Mouse (Mus musculus): Measurements from ENCODE around the gene Ndufa6. TPM values are rescaled to one million over a fixed set of nuclear protein-coding genes. Genes with fewer than 3 reads are reported as not detected.

Gene Ndufa6
- total and polyA plus RNA-seq, 3 experiments = 235 to 417 TPM; not detected in 1

- DNase-seq (ENCODE audit: low read depth, low spot score) = no peak
- no peak overlapping the region for H3K9ac ChIP-seq (ENCODE audit: control insufficient read depth, low read depth, low read length, poor library complexity, severe bottlenecking)
- peaks cover 0 to 6% of the 10 kb centered on the region in 2 experiments; a peak in 3 of 4 replicates for H3K27me3 ChIP-seq (ENCODE audit: control insufficient read depth in 1 of 2, insufficient read depth in 2 of 2, low read length in 2 of 2)
- no peak overlapping the region for H3K27ac ChIP-seq (ENCODE audit: control insufficient read depth, low read depth, low read length)
- H3K4me3 ChIP-seq (ENCODE audit: control insufficient read depth in 1 of 2, insufficient read depth in 1 of 2, low read depth in 2 of 2, low read length in 2 of 2) = no peak overlapping the region
- no peaks in the 10 kb centered on the region for H3K9me3 ChIP-seq (replicated peaks; ENCODE audit: insufficient read depth, low read length)
- no peaks in the 10 kb centered on the region for H3K36me3 ChIP-seq (ENCODE audit: control insufficient read depth in 1 of 2, insufficient read depth in 2 of 2, low read length in 2 of 2)
- no peaks in the 10 kb centered on the region for H3K4me1 ChIP-seq (ENCODE audit: control insufficient read depth in 1 of 2, insufficient read depth in 2 of 2, low read length in 2 of 2)
- TF ChIP-seq SIN3A (IDR thresholded peaks at IDR 0.05; ENCODE audit: low read length) = no peak
- TF ChIP-seq HCFC1 (IDR thresholded peaks at IDR 0.05; ENCODE audit: low read depth, low read length) = no peak
- TF ChIP-seq KAT2A (conservative IDR thresholded peaks at IDR 0.05; ENCODE audit: low read depth, low read length) = no peak
- TF ChIP-seq MAX (IDR thresholded peaks at IDR 0.05; ENCODE audit: low read length) = no peak
- no peak for TF ChIP-seq USF1 (IDR thresholded peaks at IDR 0.05; ENCODE audit: low read depth, low read length)
- no peak for TF ChIP-seq USF2 (IDR thresholded peaks at IDR 0.05; ENCODE audit: borderline replicate concordance in 1 of 2, insufficient read depth in 1 of 2, low read depth in 1 of 2, low read length in 2 of 2)
- TF ChIP-seq UBTF (IDR thresholded peaks at IDR 0.05; ENCODE audit: borderline replicate concordance, insufficient read depth, low read depth, low read length) = no peak
- no peak for TF ChIP-seq RAD21 (IDR thresholded peaks at IDR 0.05; ENCODE audit: low read depth, low read length)
- TF ChIP-seq BHLHE40 (IDR thresholded peaks at IDR 0.05; ENCODE audit: borderline replicate concordance, low read depth, low read length) = no peak
- TF ChIP-seq CHD2 (IDR thresholded peaks at IDR 0.05; ENCODE audit: low read length) = no peak
- TF ChIP-seq GATA1 (IDR thresholded peaks at IDR 0.05; ENCODE audit: low read depth, low read length) = no peak
- no peak for TF ChIP-seq TAL1 (IDR thresholded peaks at IDR 0.05; ENCODE audit: low read length)
- H3K79me2 ChIP-seq (ENCODE audit: control insufficient read depth, insufficient read depth, low read length, poor library complexity) = no peaks in the 10 kb centered on the region
Measured at GRCm38 (mm10) chr15:82376393-82377138, 22.4 kb upstream of the Ndufa6 start.

DNA sequence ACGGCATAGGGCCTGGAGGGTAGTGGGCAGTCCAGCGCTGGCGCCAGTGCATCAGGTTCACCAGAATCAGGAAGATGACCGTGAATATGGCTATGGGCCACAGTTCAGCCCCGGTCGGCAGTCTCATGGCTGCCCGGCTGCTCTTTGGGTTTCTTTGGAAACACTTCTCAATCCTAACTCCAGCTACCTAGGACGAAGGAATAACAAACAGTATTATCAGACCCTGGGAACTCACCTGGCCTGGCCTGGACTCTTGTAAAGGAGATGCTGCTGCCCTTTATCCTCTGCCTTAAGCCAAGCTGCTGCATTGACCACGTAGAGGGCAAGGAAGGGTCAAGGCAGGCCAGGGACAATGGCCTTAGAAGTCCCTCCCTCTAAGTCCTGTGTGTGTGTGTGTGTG is 21.7 kb upstream of the Ndufa6 start:
- Histone ChIP-seq H3K9me3 (replicated peaks; ENCODE audit: insufficient read depth, low read length) (no peaks in the 10 kb centered on the region), H3K4me1 (ENCODE audit: control insufficient read depth in 1 of 2, insufficient read depth in 2 of 2, low read length in 2 of 2) (no peaks in the 10 kb centered on the region), H3K36me3 (ENCODE audit: control insufficient read depth in 1 of 2, insufficient read depth in 2 of 2, low read length in 2 of 2) (no peaks in the 10 kb centered on the region), H3K4me3 (ENCODE audit: control insufficient read depth in 1 of 2, insufficient read depth in 1 of 2, low read depth in 2 of 2, low read length in 2 of 2) (no peak overlapping the region), H3K79me2 (ENCODE audit: control insufficient read depth, insufficient read depth, low read length, poor library complexity) (no peaks in the 10 kb centered on the region), H3K27ac (ENCODE audit: control insufficient read depth, low read depth, low read length) (no peak overlapping the region), H3K27me3 (ENCODE audit: control insufficient read depth in 1 of 2, insufficient read depth in 2 of 2, low read length in 2 of 2) (peaks cover 2 to 6% of the 10 kb centered on the region in 2 experiments; a peak in 3 of 4 replicates), H3K9ac (ENCODE audit: control insufficient read depth, low read depth, low read length, poor library complexity, severe bottlenecking) (no peak overlapping the region)
- TF ChIP-seq CHD2 (IDR thresholded peaks at IDR 0.05; ENCODE audit: low read length) (no peak), CTCF (IDR thresholded peaks at IDR 0.05 in 2 of 3, conservative IDR thresholded peaks at IDR 0.05 in 1 of 3; ENCODE audit: control insufficient read depth in 1 of 3, insufficient read depth in 1 of 3, low read depth in 2 of 3, low read length in 3 of 3, poor library complexity in 1 of 3, severe bottlenecking in 1 of 3) (no peak), ZKSCAN1 (IDR thresholded peaks at IDR 0.05; ENCODE audit: low read depth, low read length) (no peak), ELF1 (IDR thresholded peaks at IDR 0.05; ENCODE audit: low read depth, low read length) (no peak)
- no peak for DNase-seq (ENCODE audit: low read depth, low spot score)
